Mouse (Mus musculus): ENCODE results near the gene Eif2b2.

DNA sequence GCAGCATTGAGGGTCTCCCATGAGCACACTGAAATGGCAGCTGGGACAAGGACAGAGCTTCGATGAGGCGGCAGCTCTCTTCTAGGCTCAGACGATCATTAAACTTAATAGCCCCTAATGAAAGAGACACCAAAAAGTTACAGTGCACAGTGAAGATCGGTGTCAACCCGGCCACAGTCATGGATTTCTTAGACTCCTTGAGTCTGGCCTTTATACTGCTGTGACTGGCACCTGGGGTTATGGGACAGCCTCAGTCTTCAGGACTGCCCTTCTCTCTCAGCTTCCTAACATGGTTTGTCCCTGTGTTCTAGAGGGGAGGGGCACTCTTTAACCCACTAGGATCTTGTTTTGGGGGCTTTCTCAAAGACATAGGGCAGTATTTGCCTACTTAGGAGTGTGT lies 18.3 kb downstream of the Eif2b2 start:
- TF ChIP-seq CTCF (IDR thresholded peaks at IDR 0.05; ENCODE audit: low read depth), result no peak
- no peak for TF ChIP-seq EP300 (IDR thresholded peaks at IDR 0.05; ENCODE audit: low read depth)
